Mouse (Mus musculus) adrenal gland, postnatal 14 days (tissue): ENCODE measurements around the gene Usp49. TPM values are rescaled to one million over a fixed set of nuclear protein-coding genes. Genes with fewer than 3 reads are reported as not detected.
A peak's percentile ranks its signal among the peaks of the same experiment; 100 is the strongest.
"Not testable (repeated sequence)": the region's sequence is repeated elsewhere in the genome, so short reads cannot be mapped to it uniquely, and the experiment has no call there.

ENCODE experiments used
- DNase-seq: peaks from one replicate; pipeline ENCODE4 v3.0.0; 2021; ENCODE audit warnings: mixed read lengths
- total RNA-seq: library from RNA; stranded (reverse); gene quantifications from 2 replicates; pipeline ENCODE4 v1.2.3, GENCODE M21; 2021

The Usp49 gene
- total RNA-seq, 1 experiment from 2014 or later: 6.8 TPM

DNA sequence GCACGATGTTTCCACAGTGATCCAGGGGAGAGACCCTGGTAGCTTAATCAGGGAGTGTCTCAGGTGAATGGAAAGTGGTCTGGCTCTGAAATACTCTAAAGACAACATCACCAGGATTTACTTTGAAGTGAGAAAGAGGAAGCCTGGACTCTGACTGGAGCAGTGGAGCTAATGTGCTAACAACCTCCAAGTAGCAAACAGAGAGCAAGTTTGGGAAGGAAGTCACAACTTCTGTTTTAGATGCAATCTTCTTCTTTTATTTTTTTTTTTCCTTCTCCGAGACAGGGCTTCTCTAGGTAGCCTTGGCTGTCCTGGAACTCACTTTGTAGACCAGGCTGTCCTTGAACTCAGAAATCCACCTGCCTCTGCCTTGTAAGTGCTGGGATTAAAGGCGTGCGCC is 21.3 kb upstream of the Usp49 start:
- no peak for DNase-seq

DNA sequence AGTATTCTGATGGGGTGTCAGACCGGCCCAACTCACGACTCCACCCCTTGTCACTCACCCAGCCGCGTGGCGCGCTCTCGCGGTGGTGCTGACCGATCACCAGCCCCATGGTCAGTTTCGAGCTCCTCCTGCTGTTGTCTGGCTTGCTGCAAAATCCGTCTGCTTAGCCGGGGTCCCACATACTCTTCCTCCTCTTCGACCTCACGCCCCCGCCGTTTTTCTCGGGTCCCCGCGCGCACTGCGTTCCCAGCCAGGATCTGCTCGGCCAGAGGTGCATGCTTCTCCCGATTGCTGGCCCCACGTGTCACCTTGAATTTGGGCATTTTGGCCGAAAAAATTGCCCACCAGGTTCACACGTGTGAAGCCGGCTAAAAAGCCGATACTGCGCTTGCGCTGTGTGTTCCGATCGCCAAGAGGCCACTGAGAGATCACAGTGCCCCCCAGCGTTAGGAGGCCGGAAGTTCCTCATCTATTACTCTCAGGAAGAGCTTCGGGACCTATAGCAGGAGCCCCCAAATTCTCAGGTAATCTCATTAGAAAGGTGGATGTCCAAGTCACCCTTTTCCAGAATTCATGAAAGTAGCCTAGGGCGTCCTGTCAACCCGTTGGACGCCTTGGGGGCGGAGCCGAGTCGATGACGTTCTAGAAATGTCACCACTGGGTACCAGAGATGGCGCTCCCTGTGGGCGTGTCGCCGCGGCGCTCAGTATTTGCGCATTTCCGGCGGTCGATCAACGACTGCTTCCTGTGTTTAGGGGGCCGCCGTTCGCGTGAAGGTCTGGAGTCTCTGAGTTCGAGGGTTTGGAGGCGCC is 19.4 kb upstream of the Usp49 start, which contains the start of the genes Bysl, Med20 and Gm20517:
Bysl (minus strand) TSS at position 644 of the 812 bp plus-strand sequence.
Med20 (plus strand) TSS at position 734 of the 812 bp plus-strand sequence.
Gm20517 (plus strand) TSS at position 741 of the 812 bp plus-strand sequence.
- peak; percentile 98 for DNase-seq

DNA sequence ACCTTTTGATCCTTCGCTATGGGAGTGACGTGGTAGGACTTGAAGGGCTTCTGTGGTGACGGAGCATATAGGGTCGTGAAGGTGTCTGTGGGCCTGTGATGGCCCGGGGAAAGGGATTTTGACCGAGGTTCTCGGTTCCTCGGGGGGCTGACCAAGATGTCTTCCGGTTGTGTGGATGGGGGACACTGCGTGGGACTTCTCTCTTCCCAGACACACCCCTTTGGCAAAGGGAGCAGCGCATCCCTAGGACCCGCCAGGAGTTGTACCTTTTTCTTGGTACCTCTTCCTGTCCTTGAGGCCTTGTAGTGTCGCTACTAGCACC is 18.9 kb upstream of the Usp49 start:
- DNase-seq: no peak

DNA sequence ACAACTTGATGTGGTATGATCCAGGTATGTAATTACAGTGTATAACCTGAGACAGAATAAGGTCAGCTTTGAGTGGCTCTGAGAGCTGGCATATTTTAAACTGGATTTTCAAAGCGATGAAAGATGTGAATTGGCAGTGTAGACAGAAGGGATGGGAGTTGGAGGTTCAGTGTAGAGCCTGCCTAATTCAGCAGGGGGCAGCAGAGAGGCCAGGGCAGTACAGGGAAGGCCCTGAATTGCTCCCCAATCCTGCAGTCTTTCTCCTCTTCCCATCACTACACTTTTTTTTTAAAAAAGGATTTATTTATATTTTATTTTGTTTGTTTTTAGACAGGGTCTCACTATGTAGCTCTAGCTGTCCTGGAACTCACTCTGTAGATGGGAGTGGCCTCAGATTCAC is 16.5 kb upstream of the Usp49 start:
- peak; percentile 68 for DNase-seq

GRCm38 (mm10) chr17:47616119-47616518 is 14.4 kb upstream of the Usp49 start:
- no peak for DNase-seq

DNA sequence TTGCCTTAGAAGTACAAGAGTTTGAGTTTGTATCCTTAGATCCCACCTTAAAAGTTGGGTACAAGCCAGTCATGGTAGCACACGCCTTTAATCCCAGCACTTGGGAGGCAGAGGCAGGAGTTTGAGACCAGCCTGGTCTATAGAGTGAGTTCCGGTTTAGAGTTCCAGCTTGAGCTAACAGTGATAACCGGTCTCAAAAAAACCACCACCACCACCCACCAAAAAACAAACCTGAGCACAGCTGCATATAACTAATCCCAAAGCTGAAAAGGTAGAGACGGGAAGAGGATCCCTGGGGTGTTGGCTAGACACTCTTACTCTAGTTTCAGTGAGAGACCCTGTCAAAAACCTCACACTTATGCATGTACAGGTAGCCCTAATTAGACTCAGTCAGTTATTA is 13.8 kb upstream of the Usp49 start:
- DNase-seq: no peak

DNA sequence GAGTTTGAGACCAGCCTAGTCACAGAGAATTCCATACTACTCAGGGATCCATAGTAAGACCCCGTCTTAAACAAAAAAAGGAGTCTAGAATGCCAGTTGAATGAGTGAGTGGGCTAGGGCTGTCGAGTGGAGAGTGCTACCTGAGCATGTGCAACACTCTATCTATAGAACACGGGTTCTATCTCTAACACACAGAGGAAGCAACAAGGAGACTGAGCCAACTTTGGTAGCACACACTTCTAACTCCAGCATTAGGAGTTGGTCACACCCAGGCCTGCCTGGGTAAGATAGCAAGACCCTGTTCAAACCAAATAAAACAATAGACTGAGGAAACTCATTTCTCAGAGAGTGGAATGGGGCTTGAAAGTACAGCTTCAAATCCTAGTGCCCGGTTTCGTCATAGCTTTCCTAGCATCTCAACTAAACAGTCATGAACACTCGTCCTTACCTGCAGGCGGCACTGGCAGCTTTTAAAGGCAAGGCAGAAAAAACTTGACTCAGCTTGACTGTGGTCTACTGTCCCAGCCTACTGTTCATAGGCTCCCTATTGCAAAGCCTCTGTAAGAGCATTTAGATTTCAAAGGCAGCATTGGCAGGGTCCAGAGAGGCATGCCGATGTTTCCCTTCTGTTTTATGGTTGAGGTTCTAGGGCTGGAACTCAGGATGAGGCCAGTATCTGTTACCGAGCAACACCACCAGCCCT is 12.7 kb upstream of the Usp49 start:
- DNase-seq: no peak

- DNase-seq: no peak
Measured at GRCm38 (mm10) chr17:47618556-47619311, 11.8 kb upstream of the Usp49 start.

DNA sequence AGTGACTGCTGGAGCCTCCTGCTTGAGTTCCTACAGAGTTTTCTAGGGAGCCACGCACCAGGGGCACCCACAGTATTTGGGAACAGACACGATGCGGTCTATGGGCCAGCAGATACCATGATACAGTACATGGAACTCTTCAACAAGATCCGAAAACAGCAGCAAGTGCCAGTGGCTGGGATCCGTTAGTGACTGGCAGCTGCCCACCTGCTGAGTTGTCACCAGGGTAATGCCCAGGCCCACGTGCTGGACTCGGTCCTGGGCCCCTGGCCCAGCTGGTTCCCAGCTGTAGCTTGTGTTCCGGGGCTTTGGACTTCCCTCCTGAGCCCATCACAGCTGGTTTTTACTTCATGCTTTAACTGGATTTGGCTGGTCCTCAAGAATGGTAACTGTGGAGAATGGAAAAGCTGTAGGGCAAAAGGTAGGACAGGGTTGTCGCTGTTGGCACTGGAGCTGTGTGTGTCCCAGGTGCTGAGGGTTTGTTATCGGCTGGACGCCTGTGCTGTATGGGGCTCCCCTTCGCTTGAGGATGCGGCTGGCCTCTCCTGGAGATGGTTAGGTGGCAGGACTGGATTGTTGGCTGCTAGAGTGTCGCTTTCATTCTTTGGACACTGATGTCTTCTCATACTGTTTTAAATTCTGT is 7.5 kb upstream of the Usp49 start:
- no peak for DNase-seq

DNA sequence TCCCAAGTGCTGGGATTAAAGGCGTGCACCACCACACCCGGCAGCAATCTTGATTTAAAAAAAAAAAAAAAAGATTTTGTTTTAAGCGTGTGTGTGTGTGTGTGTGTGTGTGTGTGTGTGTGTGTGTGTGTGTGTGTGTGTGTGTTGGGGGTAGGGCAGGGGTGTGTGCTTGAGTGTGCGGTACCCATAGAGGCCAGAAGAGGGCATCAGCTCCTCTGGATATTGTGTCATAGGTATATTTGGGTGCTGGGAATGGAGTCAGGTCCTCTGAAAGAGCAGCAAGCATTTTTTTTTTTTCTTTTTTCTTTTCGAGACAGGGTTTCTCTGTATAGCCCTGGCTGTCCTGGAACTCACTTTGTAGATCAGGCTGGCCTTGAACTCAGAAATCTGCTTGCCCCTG is 5.9 kb upstream of the Usp49 start:
- not testable (repeated sequence) for DNase-seq

DNA sequence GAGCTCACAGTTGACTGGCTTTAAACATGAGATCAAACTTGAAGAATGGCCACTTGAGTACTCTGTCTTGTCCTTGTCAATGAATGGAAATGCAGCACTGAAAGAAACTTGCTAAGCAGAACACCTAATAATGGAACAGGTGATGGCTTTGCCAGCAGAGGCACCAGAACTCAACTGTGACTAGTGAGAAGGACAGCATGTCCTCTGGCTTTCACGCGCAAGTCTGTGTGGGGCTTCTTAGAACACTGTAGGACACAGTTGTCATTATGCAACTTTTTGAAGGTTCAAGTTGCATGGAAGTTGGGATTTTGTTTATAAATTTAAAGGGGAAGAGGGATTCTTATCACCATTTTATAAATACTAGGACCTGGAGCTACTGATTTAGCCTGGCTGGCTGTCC is 5.4 kb upstream of the Usp49 start:
- no peak for DNase-seq

DNA sequence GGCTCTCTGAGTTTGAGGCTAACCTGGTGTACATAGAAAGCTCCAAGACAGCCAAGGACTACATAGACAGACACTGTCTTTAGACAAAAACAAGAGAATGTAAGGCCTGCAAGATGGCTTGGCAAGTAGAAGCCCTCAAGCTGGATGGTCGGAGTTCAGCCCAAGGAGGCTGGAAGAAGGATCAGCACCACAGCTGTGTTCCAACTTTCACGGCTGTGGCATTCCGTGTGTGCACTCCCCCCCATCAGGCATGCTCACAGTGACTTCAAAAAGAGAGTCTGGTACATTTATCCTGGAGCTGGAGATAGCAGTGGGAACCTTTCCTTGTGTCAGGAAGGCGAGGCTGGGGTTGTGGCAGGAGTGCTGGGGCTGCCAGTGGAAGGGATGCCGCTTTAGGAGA is 4.5 kb upstream of the Usp49 start:
- no peak for DNase-seq

DNA sequence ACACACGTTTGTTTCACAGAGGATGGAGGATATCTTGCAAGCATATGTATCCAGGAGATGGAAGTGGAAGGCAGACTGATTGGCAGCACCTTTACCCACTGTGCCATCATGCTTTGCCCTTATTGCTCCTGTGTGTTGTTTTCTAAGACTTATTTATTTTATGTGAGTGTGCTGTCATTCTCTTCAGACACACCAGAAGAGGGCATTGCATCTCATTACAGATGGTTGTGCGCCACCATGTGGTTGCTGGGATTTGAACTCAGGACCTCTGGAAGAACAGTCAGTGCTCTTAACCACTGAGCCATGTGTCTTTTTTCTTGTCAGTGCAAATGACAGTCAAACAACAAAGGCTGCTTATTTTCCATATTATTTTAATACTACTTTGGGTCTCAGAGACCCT is 2.7 kb upstream of the Usp49 start:
- no peak for DNase-seq

DNA sequence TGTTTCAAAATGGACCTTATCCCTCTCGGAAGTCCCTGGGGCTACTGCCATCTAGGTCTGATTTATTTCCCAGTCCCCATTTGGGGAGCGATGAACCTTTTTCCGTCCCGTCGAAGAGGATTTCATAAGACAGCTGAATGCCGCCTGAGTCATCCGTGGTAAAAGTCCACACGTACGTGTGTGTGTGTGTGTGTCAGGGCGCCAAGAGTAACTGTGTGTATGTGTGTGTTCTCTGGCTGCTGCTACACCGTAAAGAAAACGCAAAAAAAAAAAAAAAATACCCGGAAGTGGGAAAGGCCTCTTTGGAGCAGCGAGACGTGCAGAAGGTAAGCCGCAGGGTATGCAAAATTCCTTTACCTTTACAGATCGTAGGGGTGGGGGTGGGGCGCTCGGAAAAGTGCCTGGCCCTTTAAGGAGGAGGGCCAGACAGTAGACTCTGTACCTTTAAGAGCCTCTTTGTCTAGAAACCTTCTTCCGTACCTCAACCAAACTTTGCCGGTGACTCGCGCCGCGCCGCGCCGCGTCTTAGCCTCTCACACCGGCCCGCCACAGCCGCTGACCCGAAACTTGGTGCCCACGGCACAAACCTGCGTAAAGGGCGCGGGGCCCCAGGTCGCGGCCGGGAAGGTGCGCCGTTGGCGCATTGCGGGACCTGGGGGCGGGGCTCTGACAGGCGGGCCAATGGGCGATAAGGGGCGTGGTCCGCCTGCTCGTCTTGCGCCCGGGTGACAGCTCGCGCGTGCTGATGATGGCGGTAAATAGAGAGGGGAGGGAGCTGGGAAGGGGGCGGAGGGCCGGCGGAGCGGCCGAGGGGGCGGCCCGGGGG is 1.4 kb upstream of the Usp49 start:
- DNase-seq: peak; percentile 98

DNA sequence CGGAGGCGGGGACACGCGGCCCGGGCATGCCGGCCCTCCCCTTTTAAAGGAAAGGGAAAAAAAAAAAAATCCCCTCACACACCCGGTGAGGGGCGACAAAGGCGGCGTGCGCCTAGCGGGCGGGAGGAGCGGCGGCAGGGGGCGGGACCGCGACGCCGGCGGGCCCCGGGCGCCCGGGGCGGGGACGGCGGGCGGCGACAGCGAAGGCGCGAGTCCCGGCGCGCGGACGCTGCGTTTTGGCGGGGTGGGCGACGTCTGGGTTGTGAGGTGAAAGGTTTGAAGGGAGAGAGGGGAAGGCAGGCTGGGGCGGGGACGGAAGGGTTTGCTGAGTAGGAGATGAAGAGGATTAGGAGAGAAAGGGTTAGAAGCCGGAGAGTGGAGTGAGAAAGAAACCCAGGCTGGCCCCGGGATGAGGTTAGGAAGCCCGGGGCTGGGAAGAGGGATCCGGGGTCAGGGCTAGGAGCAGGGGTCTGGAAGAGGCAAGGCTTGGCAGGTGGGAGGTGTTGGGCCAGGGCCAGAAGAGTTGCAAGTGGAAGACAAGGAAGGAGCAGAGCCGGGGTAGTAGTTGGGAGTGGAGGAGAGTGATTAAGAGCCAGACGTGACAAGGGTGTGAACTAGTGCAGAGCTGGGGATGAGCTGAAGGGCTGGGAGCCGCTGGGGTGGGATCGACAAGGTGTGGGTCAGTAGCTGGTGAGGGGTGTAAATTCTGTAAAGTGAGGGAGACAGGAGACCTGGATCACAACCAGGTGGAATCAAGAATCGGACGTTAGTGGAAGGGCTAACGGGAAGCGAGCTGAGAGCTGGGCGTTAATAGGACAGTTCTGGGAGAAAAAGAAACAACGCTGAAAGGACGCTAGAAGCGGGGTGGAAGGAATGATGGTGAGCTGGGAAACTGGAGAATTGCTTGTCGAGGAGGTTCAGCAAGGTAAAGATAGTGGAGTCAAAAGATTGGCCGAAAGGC is 493 bp upstream of the Usp49 start:
- DNase-seq: no peak

DNA sequence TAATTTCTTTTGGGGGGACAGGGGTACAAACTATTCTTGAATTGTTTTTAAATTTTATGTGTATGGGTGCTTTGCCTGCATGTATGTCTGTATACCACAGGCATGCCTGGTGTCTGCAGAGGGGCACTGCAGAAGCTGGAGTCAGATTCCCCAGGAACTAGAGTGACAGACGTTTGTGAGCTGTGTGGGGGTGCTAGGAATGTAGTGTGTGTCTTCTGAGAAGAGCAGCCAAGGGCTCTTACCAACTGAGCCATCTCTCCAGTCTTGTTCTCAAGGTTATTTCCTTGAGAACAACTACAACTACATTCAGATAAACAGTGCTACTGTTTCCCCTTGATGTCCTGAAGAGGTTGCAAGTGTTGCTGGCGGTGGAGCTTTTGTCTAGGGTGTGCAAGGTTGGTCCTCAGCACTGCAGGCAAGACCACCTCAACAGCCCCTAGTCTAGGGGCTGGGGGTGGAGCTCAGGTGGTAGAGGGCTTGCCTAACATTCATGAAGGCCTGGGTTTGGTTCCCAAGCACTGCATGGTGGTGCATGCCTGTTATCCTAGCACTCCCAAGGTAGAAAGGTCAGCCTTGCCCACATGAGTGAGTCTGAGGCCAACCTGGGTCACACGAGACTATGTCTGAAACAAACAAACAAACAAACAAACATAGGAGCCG is 1.8 kb downstream of the Usp49 start:
- no peak for DNase-seq

DNA sequence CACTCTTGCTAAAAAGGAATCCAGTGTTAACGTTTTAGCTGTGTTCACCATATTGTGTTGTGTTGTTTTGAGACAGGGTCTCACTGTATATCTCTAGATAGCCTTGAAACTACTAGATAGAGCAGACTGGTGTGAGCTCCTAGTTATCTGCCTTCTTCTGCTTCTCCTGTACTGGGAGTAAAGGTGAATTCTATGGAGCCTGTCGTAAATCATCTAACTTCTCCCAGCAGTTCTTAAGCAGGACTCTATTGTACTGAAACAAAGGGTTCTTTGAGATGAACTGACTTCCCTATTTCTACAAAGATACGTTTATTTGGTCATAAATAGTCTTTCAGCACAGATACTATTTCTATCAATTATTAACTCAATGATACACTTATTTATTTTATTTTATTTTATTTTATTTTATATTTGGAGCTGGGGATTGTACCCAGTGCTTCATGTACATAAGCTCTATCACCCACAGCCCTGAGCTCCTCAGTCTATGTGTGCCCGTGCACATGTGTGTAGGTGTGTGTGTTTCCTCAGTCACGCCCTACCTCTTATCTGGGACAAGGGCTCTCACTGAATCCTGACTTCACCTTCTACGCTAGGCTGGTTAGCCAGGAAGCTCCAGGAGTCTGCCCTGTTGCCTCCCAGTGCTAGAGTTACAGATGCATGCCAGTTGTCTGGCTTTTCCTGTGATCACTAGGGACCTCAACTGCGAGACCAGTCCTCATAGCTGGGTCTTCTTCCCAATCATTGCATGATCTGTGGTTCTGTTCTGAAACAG is 3.7 kb downstream of the Usp49 start:
- DNase-seq: no peak

- DNase-seq: no peak
Measured at GRCm38 (mm10) chr17:47642992-47643391, 12.5 kb downstream of the Usp49 start.

DNA sequence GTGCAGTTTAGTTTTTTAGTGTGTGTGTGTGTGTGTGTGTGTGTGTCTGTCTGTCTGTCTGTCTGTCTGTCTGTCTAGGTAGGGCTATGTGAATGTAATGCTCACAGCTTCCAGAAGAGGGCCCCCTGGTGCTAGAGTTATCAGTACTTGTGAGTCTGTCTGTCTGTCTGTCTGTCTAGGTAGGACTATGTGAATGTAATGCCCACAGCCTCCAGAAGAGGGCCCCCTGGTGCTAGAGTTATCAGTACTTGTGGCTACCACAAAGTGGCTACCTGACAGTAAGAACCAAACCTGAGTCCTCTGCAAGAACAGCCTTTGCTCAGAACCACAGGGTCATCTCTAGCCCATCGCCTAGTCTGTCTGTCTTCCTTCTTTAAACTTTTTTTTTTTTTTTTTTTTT is 16.2 kb downstream of the Usp49 start:
- DNase-seq: peak; percentile 77
